Mouse (Mus musculus) cerebellum, adult 9-10 months (tissue): ENCODE measurements around the gene Lias.
A peak's percentile ranks its signal among the peaks of the same experiment; 100 is the strongest.

Experiments
- DNase-seq: peaks from one replicate; pipeline ENCODE4 v3.0.0; 2022

Gene Lias

GRCm38 (mm10) chr5:65428321-65428720 lies 37.0 kb downstream of the Lias start:
- no peak for DNase-seq

- DNase-seq: no peak
Measured at GRCm38 (mm10) chr5:65429441-65429840, 38.1 kb downstream of the Lias start.

- DNase-seq: peak; percentile 41
Measured at GRCm38 (mm10) chr5:65434471-65435362, 43.4 kb downstream of the Lias start.

GRCm38 (mm10) chr5:65435363-65435805 lies 44.1 kb downstream of the Lias start:
- no peak for DNase-seq

- DNase-seq: peak; percentile 98
Measured at GRCm38 (mm10) chr5:65435806-65436561, 44.7 kb downstream of the Lias start, which contains the start of gene Ugdh. Ugdh (minus strand) TSS chr5:65435949.

- DNase-seq: no peak
Measured at GRCm38 (mm10) chr5:65438041-65438440, 46.7 kb downstream of the Lias start.

- no peak for DNase-seq
Measured at GRCm38 (mm10) chr5:65444981-65445380, 53.7 kb downstream of the Lias start.

- DNase-seq: no peak
Measured at GRCm38 (mm10) chr5:65446756-65447155, 55.5 kb downstream of the Lias start.

GRCm38 (mm10) chr5:65447826-65448225 lies 56.5 kb downstream of the Lias start:
- peak; percentile 90 for DNase-seq

GRCm38 (mm10) chr5:65448941-65449340 lies 57.6 kb downstream of the Lias start:
- DNase-seq: no peak

- no peak for DNase-seq
Measured at GRCm38 (mm10) chr5:65454771-65455170, 63.5 kb downstream of the Lias start.

GRCm38 (mm10) chr5:65457086-65457827 lies 66.0 kb downstream of the Lias start:
- no peak for DNase-seq

GRCm38 (mm10) chr5:65457846-65458245 lies 66.5 kb downstream of the Lias start:
- DNase-seq: no peak

- no peak for DNase-seq
Measured at GRCm38 (mm10) chr5:65459454-65459853, 68.2 kb downstream of the Lias start.
